Comparison of ENCODE assay signal across 8 mouse cellular contexts in genomic region chr4:119733184-119733880, GRCm38 (mm10). TPM values are rescaled to one million over a fixed set of nuclear protein-coding genes. Genes with fewer than 3 reads are reported as not detected.
DNase-seq lines count a peak whose midpoint lies in the region; ATAC-seq lines count a peak whose summit lies in the region.

Gene Hivep3 (plus strand): TSS chr4:119733784.

- peak within 1 kb of the TSS; percentile 79 for H3K4me3 ChIP-seq in hindbrain, embryonic 13.5 days

- H3K27me3 ChIP-seq in hindbrain, embryonic 13.5 days, result peaks cover 37% of the 10 kb centered on the region

- peak within 1 kb of the TSS; percentile 79 for H3K9ac ChIP-seq in hindbrain, embryonic 13.5 days

- DNase-seq in WW6 (ENCODE audit: low read depth, low spot score), result peak; percentile 93
- peak; percentile 99 to 100 for DNase-seq in cerebellum, postnatal 36 days
- DNase-seq in frontal cortex, postnatal 25 days (ENCODE audit: low spot score in 2 of 2), result peak; percentile 98 to 99
- DNase-seq in layer of hippocampus, postnatal 14 days (ENCODE audit: low spot score in 2 of 2), result peak; percentile 98 to 99
- DNase-seq in lung, postnatal 10 days, result peak; percentile 100
- peak; percentile 100 for DNase-seq in ovary, postnatal 14 days (ENCODE audit: low spot score)
- DNase-seq in thymus, postnatal 10 days (ENCODE audit: low spot score in 2 of 2), result peak; percentile 100

- peaks cover 10% of the 10 kb centered on the region; the same call in 1 of the 2 replicates for H3K4me1 ChIP-seq in hindbrain, embryonic 13.5 days (replicated peaks)

- no peaks in the 10 kb centered on the region for H3K9me3 ChIP-seq in hindbrain, embryonic 13.5 days

- ATAC-seq in hindbrain, embryonic 13.5 days (ENCODE audit: low FRiP score), result peak; percentile 98

- H3K27ac ChIP-seq in hindbrain, embryonic 13.5 days, result peak within 1 kb of the TSS; percentile 70

- H3K4me2 ChIP-seq in hindbrain, embryonic 13.5 days, result peak within 1 kb of the TSS; percentile 96

- no peaks in the 10 kb centered on the region for H3K36me3 ChIP-seq in hindbrain, embryonic 13.5 days

- under 1% methylated on average over 46 of the region's 47 CpGs for WGBS in hindbrain, embryonic 13.5 days

RNA-seq across cellular contexts. Expression of gene Hivep3, which starts in this region (rescaled TPM):
- polyA plus RNA-seq in hindbrain, embryonic 13.5 days (2015; fragmentation: Nextera tagmentation; extraction: Ambion mirVana), result 9.1 and 12.8 TPM in 2 replicates
- total RNA-seq in layer of hippocampus, postnatal 14 days (2021), result 10 to 100 TPM; 44.1 to 46.2 TPM

Comparison
In these comparisons a context has a peak if more than half of its experiments do, and no peak if none do; other contexts are left out.
1. Peak in every context shown above with its lines: DNase-seq, ATAC-seq, H3K4me3 ChIP-seq and H3K27ac ChIP-seq.